In genomic region chr4:101647976-101648642, GRCm38 (mm10) we compare ENCODE assay signal across 8 mouse cellular contexts. TPM values are rescaled to one million over a fixed set of nuclear protein-coding genes. Genes with fewer than 3 reads are reported as not detected.
DNase-seq lines count a peak whose midpoint lies in the region; ATAC-seq and TF ChIP-seq lines count a peak whose summit lies in the region.

No protein-coding gene starts in this region.

- peak overlapping the region; percentile 75 for H3K27ac ChIP-seq in cerebellum, adult 2 months (ENCODE audit: insufficient read depth, low read length)
- H3K27ac ChIP-seq in CH12.LX (ENCODE audit: insufficient read depth, low read depth): peak overlapping the region; percentile 13
- peak overlapping the region; percentile 86 for H3K27ac ChIP-seq in forebrain, embryonic 14.5 days (ENCODE audit: low read depth, low read length)
- H3K27ac ChIP-seq in limb, embryonic 12.5 days: peak overlapping the region; percentile 95
- peak overlapping the region; percentile 94 for H3K27ac ChIP-seq in midbrain, embryonic 15.5 days

- TF ChIP-seq POLR2A in cerebellum, adult 2 months (IDR thresholded peaks at IDR 0.05; ENCODE audit: borderline replicate concordance, insufficient read depth, low read length): no peak
- no peak for TF ChIP-seq POLR2A in CH12.LX (IDR thresholded peaks at IDR 0.05; ENCODE audit: low read depth, low read length)

- no peak for TF ChIP-seq CTCF in cerebellum, adult 2 months (IDR thresholded peaks at IDR 0.05; ENCODE audit: borderline replicate concordance, insufficient read depth, low read depth, low read length)
- TF ChIP-seq CTCF in CH12.LX (conservative IDR thresholded peaks at IDR 0.05 in 1 of 2, IDR thresholded peaks at IDR 0.05 in 1 of 2; ENCODE audit: low read depth in 2 of 2, low read length in 2 of 2): no peak

- no peak for ATAC-seq in forebrain, embryonic 14.5 days
- no peak; the same call in 1 of the 2 replicates for ATAC-seq in limb, embryonic 12.5 days (ENCODE audit: insufficient number of reproducible peaks, insufficient read depth, low FRiP score, low TSS enrichment, low read depth)
- ATAC-seq in midbrain, embryonic 15.5 days (replicated peaks): no peak

- no peaks in the 10 kb centered on the region for H3K27me3 ChIP-seq in cerebellum, adult 2 months (ENCODE audit: control insufficient read depth, insufficient read depth, low read length)
- H3K27me3 ChIP-seq in CH12.LX (replicated peaks): no peaks in the 10 kb centered on the region
- H3K27me3 ChIP-seq in forebrain, embryonic 14.5 days (replicated peaks; ENCODE audit: control insufficient read depth, insufficient read depth, low read length): no peaks in the 10 kb centered on the region
- no peaks in the 10 kb centered on the region for H3K27me3 ChIP-seq in limb, embryonic 12.5 days
- no peaks in the 10 kb centered on the region for H3K27me3 ChIP-seq in midbrain, embryonic 15.5 days (replicated peaks)

- no peak for TF ChIP-seq RAD21 in CH12.LX (IDR thresholded peaks at IDR 0.05; ENCODE audit: low read depth, low read length)

- no peaks in the 10 kb centered on the region for H3K9me3 ChIP-seq in CH12.LX (replicated peaks; ENCODE audit: low read length)
- no peaks in the 10 kb centered on the region for H3K9me3 ChIP-seq in forebrain, embryonic 14.5 days (replicated peaks; ENCODE audit: control insufficient read depth, low read length)
- H3K9me3 ChIP-seq in limb, embryonic 12.5 days: no peaks in the 10 kb centered on the region
- no peaks in the 10 kb centered on the region for H3K9me3 ChIP-seq in midbrain, embryonic 15.5 days

- dilution Hi-C loops in CH12.LX (cut with MboI; ENCODE audit: extremely low pct_ligation_motif_present, extremely low pct_unique_long_range_greater_than_20kb, low sequenced_read_pairs): no loop called here

- WGBS in cerebellum, adult 2 months: under 1% methylated on average over 20 of the region's 20 CpGs
- 1% methylated on average over 20 of the region's 20 CpGs for WGBS in forebrain, embryonic 14.5 days
- WGBS in limb, embryonic 12.5 days: 2% methylated on average over 20 of the region's 20 CpGs
- 1% methylated on average over 20 of the region's 20 CpGs for WGBS in midbrain, embryonic 15.5 days

- H3K4me2 ChIP-seq in CH12.LX (ENCODE audit: insufficient read depth, low read depth, poor library complexity, severe bottlenecking): peak overlapping the region; percentile 80
- H3K4me2 ChIP-seq in forebrain, embryonic 14.5 days (ENCODE audit: low read length): peak overlapping the region; percentile 55
- peak overlapping the region; percentile 59 for H3K4me2 ChIP-seq in limb, embryonic 12.5 days
- peak overlapping the region; percentile 63 for H3K4me2 ChIP-seq in midbrain, embryonic 15.5 days

- DNase-seq in cerebellum, adult 2 months: no peak
- no peak for DNase-seq in cerebellum, adult 8-10 months
- peak; percentile 21 for DNase-seq in CH12.LX (ENCODE audit: extremely low read depth)
- no peak for DNase-seq in forebrain, embryonic 14.5 days (ENCODE audit: low spot score)
- no peak for DNase-seq in right cerebral cortex, adult 18-20 months
- DNase-seq in urinary bladder, postnatal 4 days (ENCODE audit: low spot score in 2 of 2): no peak

- H3K4me1 ChIP-seq in cerebellum, adult 2 months (ENCODE audit: control insufficient read depth, insufficient read depth, low read length): no peaks in the 10 kb centered on the region
- H3K4me1 ChIP-seq in CH12.LX (ENCODE audit: control insufficient read depth in 1 of 2, insufficient read depth in 2 of 2): peaks cover 17 to 50% of the 10 kb centered on the region in 2 experiments
- peaks cover 10% of the 10 kb centered on the region for H3K4me1 ChIP-seq in forebrain, embryonic 14.5 days (ENCODE audit: control insufficient read depth, insufficient read depth, low read length)
- H3K4me1 ChIP-seq in limb, embryonic 12.5 days (replicated peaks): peaks cover 23% of the 10 kb centered on the region
- peaks cover 17% of the 10 kb centered on the region for H3K4me1 ChIP-seq in midbrain, embryonic 15.5 days

- no peak for TF ChIP-seq EP300 in CH12.LX (IDR thresholded peaks at IDR 0.05; ENCODE audit: low read length)

- H3K9ac ChIP-seq in CH12.LX (ENCODE audit: insufficient read depth, low read depth): peak overlapping the region; percentile 80
- peak overlapping the region; percentile 89 for H3K9ac ChIP-seq in forebrain, embryonic 14.5 days (ENCODE audit: low read length)
- H3K9ac ChIP-seq in limb, embryonic 12.5 days (replicated peaks): peak overlapping the region; percentile 87
- peak overlapping the region; percentile 93 for H3K9ac ChIP-seq in midbrain, embryonic 15.5 days

- no peaks in the 10 kb centered on the region; the same call in 1 of the 2 replicates for H3K79me2 ChIP-seq in CH12.LX (replicated peaks; ENCODE audit: control insufficient read depth, extremely low read depth, insufficient read depth, poor library complexity, severe bottlenecking)

- in situ Hi-C loops in CH12.LX (cut with MboI; ENCODE audit: low pct_ligation_motif_present, low pct_unique_long_range_greater_than_20kb, low sequenced_read_pairs): no loop called here

- H3K36me3 ChIP-seq in CH12.LX (replicated peaks in 1 of 2; ENCODE audit: control insufficient read depth in 1 of 2, insufficient read depth in 1 of 2, low read length in 1 of 2): peaks cover 0 to 9% of the 10 kb centered on the region in 2 experiments
- H3K36me3 ChIP-seq in forebrain, embryonic 14.5 days (ENCODE audit: control insufficient read depth, insufficient read depth, low read length): no peaks in the 10 kb centered on the region
- no peaks in the 10 kb centered on the region for H3K36me3 ChIP-seq in limb, embryonic 12.5 days
- H3K36me3 ChIP-seq in midbrain, embryonic 15.5 days (replicated peaks): no peaks in the 10 kb centered on the region

- peak overlapping the region; percentile 85 for H3K4me3 ChIP-seq in cerebellum, adult 2 months (replicated peaks; ENCODE audit: insufficient read depth, low read depth, low read length)
- H3K4me3 ChIP-seq in CH12.LX (replicated peaks in 1 of 3; ENCODE audit: low read depth in 2 of 3, low read length in 2 of 3, poor library complexity in 1 of 3): peak overlapping the region; percentile 84 to 89 (median 85)
- peak overlapping the region; percentile 84 for H3K4me3 ChIP-seq in forebrain, embryonic 14.5 days (ENCODE audit: low read depth, low read length)
- H3K4me3 ChIP-seq in limb, embryonic 12.5 days (replicated peaks): peak overlapping the region; percentile 71
- peak overlapping the region; percentile 90 for H3K4me3 ChIP-seq in midbrain, embryonic 15.5 days

TF ChIP-seq in CH12.LX, 34 proteins besides CTCF, POLR2A, EP300 and RAD21:
- TF ChIP-seq E2F4 (IDR thresholded peaks at IDR 0.05; ENCODE audit: insufficient replicate concordance, low read depth, low read length): no peak
- TF ChIP-seq SIN3A (IDR thresholded peaks at IDR 0.05; ENCODE audit: low read length): peak; percentile 10; the same call in 1 of the 2 replicates
- TF ChIP-seq MXI1 (IDR thresholded peaks at IDR 0.05; ENCODE audit: low read depth, low read length): peak; percentile 8; the same call in 1 of the 2 replicates
- no peak for TF ChIP-seq CHD2 (IDR thresholded peaks at IDR 0.05; ENCODE audit: low read length)
- no peak for TF ChIP-seq RCOR1 (conservative IDR thresholded peaks at IDR 0.05; ENCODE audit: low read depth, low read length)
- no peak for TF ChIP-seq TCF12 (IDR thresholded peaks at IDR 0.05; ENCODE audit: low read depth, low read length)
- 0 out of 2 replicates have a peak, but pooled peaks have one; percentile 19 for TF ChIP-seq MEF2A (IDR thresholded peaks at IDR 0.05; ENCODE audit: borderline replicate concordance, low read depth, low read length)
- no peak for TF ChIP-seq ZC3H11A (IDR thresholded peaks at IDR 0.05; ENCODE audit: low read depth, low read length)
- no peak for TF ChIP-seq USF1 (IDR thresholded peaks at IDR 0.05; ENCODE audit: low read depth, low read length)
- TF ChIP-seq JUN (IDR thresholded peaks at IDR 0.05; ENCODE audit: insufficient read depth, low read depth, low read length): no peak
- no peak for TF ChIP-seq MAFK (IDR thresholded peaks at IDR 0.05; ENCODE audit: insufficient replicate concordance, low read length)
- TF ChIP-seq TBP (conservative IDR thresholded peaks at IDR 0.05; ENCODE audit: low read depth, low read length): no peak
- TF ChIP-seq KAT2A (IDR thresholded peaks at IDR 0.05; ENCODE audit: insufficient replicate concordance, low read length): no peak
- no peak for TF ChIP-seq JUND (conservative IDR thresholded peaks at IDR 0.05; ENCODE audit: low read depth, low read length)
- TF ChIP-seq BHLHE40 (IDR thresholded peaks at IDR 0.05; ENCODE audit: low read depth, low read length): no peak
- TF ChIP-seq MYC (IDR thresholded peaks at IDR 0.05; ENCODE audit: low read depth, low read length): no peak
- no peak for TF ChIP-seq MAX (IDR thresholded peaks at IDR 0.05; ENCODE audit: low read length)
- TF ChIP-seq UBTF (IDR thresholded peaks at IDR 0.05; ENCODE audit: low read depth, low read length): no peak
- TF ChIP-seq GABPA (IDR thresholded peaks at IDR 0.05; ENCODE audit: insufficient replicate concordance, low read depth, low read length): no peak
- no peak for TF ChIP-seq POLR2AphosphoS2 (IDR thresholded peaks at IDR 0.05; ENCODE audit: low read depth, low read length)
- TF ChIP-seq MAZ (IDR thresholded peaks at IDR 0.05; ENCODE audit: low read depth, low read length): no peak
- no peak for TF ChIP-seq ZKSCAN1 (IDR thresholded peaks at IDR 0.05; ENCODE audit: borderline replicate concordance, low read depth, low read length)
- TF ChIP-seq CHD1 (IDR thresholded peaks at IDR 0.05; ENCODE audit: low read depth, low read length): no peak
- no peak for TF ChIP-seq ZNF384 (IDR thresholded peaks at IDR 0.05; ENCODE audit: low read depth, low read length)
- no peak for TF ChIP-seq ETS1 (conservative IDR thresholded peaks at IDR 0.05; ENCODE audit: low read depth, low read length)
- TF ChIP-seq SMC3 (IDR thresholded peaks at IDR 0.05; ENCODE audit: low read depth, low read length): no peak
TF ChIP-seq in CH12.LX: peak in this region for 3.

RNA-seq across cellular contexts. Expression of gene Leprot, which starts 0.6 kb away (rescaled TPM):
- 30.7 and 33.3 TPM in 2 replicates for polyA plus RNA-seq in cerebellum, adult 2 months (2012; rRNA removed)
- total RNA-seq in CH12.LX (2012; rRNA removed) (17.6 and 19.9 TPM in 2 replicates), CH12.LX (2014; rRNA removed) (24.2 and 24.9 TPM in 2 replicates)
- 26.6 and 29.2 TPM in 2 replicates for polyA plus RNA-seq in CH12.LX (2012; ENCODE audit: insufficient read length, low read depth)
- 95.9 and 98.5 TPM in 2 replicates for polyA plus RNA-seq in forebrain, embryonic 14.5 days (2014; fragmentation: Nextera tagmentation; extraction: Ambion mirVana)
- polyA plus RNA-seq in limb, embryonic 12.5 days (2016; fragmentation: Nextera tagmentation; extraction: Ambion mirVana): 65.2 and 65.7 TPM in 2 replicates
- 108 TPM in 2 replicates for polyA plus RNA-seq in midbrain, embryonic 15.5 days (2015; fragmentation: Nextera tagmentation; extraction: Ambion mirVana)

Comparison
In these comparisons a context has a peak if more than half of its experiments do, and no peak if none do; other contexts are left out.
1. H3K27ac ChIP-seq: peak in every context shown above with its lines; median percentile 95 in limb, embryonic 12.5 days; 94 in midbrain, embryonic 15.5 days; 86 in forebrain, embryonic 14.5 days; 75 in cerebellum, adult 2 months; 13 in CH12.LX.